Mouse (Mus musculus) thymus, adult 2 months (tissue): ENCODE results near the gene Ovol1.
A peak's percentile ranks its signal among the peaks of the same experiment; 100 is the strongest.

Experiments used
- CTCF ChIP-seq: fragments of 200-500 bp; IDR thresholded peaks from 2 replicates; pipeline ENCODE4 v1.5.1; 2012; ENCODE audit warnings: mild to moderate bottlenecking, control low read depth, low read length, moderate library complexity, borderline replicate concordance; ENCODE audit not compliant: control insufficient read depth, poor library complexity, insufficient read depth; ENCODE audit errors: extremely low read depth
- POLR2A ChIP-seq: fragments of 200-500 bp; IDR thresholded peaks from 2 replicates; pipeline ENCODE4 v1.6.1; 2012; ENCODE audit warnings: mild to moderate bottlenecking, low read length, control low read depth, moderate library complexity; ENCODE audit not compliant: control insufficient read depth, poor library complexity, insufficient read depth; ENCODE audit errors: extremely low read depth

GRCm38 (mm10) chr19:5567534-5568469 lies 7.4 kb upstream of the Ovol1 start, which contains the start of gene Ap5b1:
- TF ChIP-seq POLR2A (peak; percentile 40), CTCF (peak; percentile 100)
